Mouse (Mus musculus) liver, embryonic 14.5 days (tissue): ENCODE results near the gene Rps6. TPM values are rescaled to one million over a fixed set of nuclear protein-coding genes. Genes with fewer than 3 reads are reported as not detected.

Source experiments
- ATAC-seq: fragments of 200-750 bp; cut with Nextera tagmentation; 2 replicates; pipeline ENCODE4 v1.8.0; 2017; ENCODE audit warnings: moderate number of reproducible peaks, mild to moderate bottlenecking, moderate library complexity; ENCODE audit not compliant: insufficient read depth
- DNase-seq, 3 experiments: peaks; one replicate each; pipeline ENCODE4 v3.0.0-alpha.2; 2012 to 2013; ENCODE audit warnings: low read depth in 3 of 3, low spot score in 3 of 3
- H3K27ac ChIP-seq: fragments of 300-500 bp; sonication (generic); 2 replicates; pipeline ENCODE4 v1.5.1; 2014; ENCODE audit warnings: moderate library complexity, mild to moderate bottlenecking, control low read depth, inconsistent platforms
- H3K27me3 ChIP-seq: fragments of 300-500 bp; sonication (generic); 2 replicates; pipeline ENCODE4 v1.6.1; 2014; ENCODE audit warnings: mild to moderate bottlenecking, low read length, moderate library complexity; ENCODE audit not compliant: control insufficient read depth, insufficient read depth
- H3K36me3 ChIP-seq: fragments of 300-500 bp; sonication (generic); replicated peaks from 2 replicates; pipeline ENCODE4 v1.6.1; 2014; ENCODE audit warnings: low read depth; ENCODE audit not compliant: control insufficient read depth, insufficient read depth
- H3K4me1 ChIP-seq, 2 experiments: fragments of 200-500 bp in 1 of 2; fragments of 300-500 bp in 1 of 2; sonication (generic) in 1 of 2; replicated peaks; 2 replicates each; pipeline ENCODE4 v1.6.1; 2012 to 2014; ENCODE audit warnings: antibody characterized with exemption in 1 of 2, inconsistent platforms in 1 of 2, low read length in 1 of 2; ENCODE audit not compliant: control insufficient read depth in 2 of 2, insufficient read depth in 2 of 2
- H3K4me2 ChIP-seq: fragments of 300-500 bp; sonication (generic); 2 replicates; pipeline ENCODE4 v1.6.1; 2014; ENCODE audit warnings: low read depth, mild to moderate bottlenecking, control low read depth, moderate library complexity
- H3K4me3 ChIP-seq, 2 experiments: fragments of 200-500 bp in 1 of 2; fragments of 300-500 bp in 1 of 2; sonication (generic) in 1 of 2; 2 replicates each; pipeline ENCODE4 v1.5.1; 2012 to 2014; ENCODE audit warnings: low read depth in 2 of 2, low read length in 2 of 2, mild to moderate bottlenecking in 2 of 2, control low read depth in 1 of 2, inconsistent platforms in 1 of 2, moderate library complexity in 1 of 2; ENCODE audit not compliant: insufficient read depth in 1 of 2
- H3K9ac ChIP-seq: fragments of 300-500 bp; sonication (generic); replicated peaks from 2 replicates; pipeline ENCODE4 v1.6.1; 2014; ENCODE audit warnings: mild to moderate bottlenecking, control low read depth, moderate library complexity
- H3K9me3 ChIP-seq: fragments of 300-500 bp; sonication (generic); 2 replicates; pipeline ENCODE4 v1.6.1; 2016; ENCODE audit warnings: low read length, mixed read lengths; ENCODE audit not compliant: control insufficient read depth
- CTCF ChIP-seq: IDR thresholded peaks from 2 replicates; pipeline ENCODE4 v1.5.1; 2016; ENCODE audit warnings: antibody characterized with exemption, low read depth, control low read depth
- EP300 ChIP-seq: IDR thresholded peaks from 2 replicates; pipeline ENCODE4 v1.6.1; 2016; ENCODE audit warnings: antibody characterized with exemption, low read depth
- WGBS: fragments of 180-500 bp; shearing (Covaris S2); extraction: QIAGEN DNeasy Blood & Tissue Kit; methylation state at CpG from one replicate; pipeline ENCODE4 v1.1.7; 2014; ENCODE audit not compliant: insufficient replicate concordance; 5-methylcytosine and 5-hydroxymethylcytosine counted together
- polyA plus RNA-seq, 2 experiments: library from polyadenylated mRNA; depleted of rRNA in 1 of 2; stranded (reverse) in 1 of 2; unstranded in 1 of 2; fragments of >200 nt; fragmentation: Nextera tagmentation in 1 of 2; extraction: Ambion mirVana in 1 of 2; gene quantifications; 2 replicates each; pipeline versions ENCODE4 v1.2.1 to v1.2.3; 2012 to 2014

Rps6 gene
- polyA plus RNA-seq, 2 experiments, result 593 to 1,231 TPM

DNA sequence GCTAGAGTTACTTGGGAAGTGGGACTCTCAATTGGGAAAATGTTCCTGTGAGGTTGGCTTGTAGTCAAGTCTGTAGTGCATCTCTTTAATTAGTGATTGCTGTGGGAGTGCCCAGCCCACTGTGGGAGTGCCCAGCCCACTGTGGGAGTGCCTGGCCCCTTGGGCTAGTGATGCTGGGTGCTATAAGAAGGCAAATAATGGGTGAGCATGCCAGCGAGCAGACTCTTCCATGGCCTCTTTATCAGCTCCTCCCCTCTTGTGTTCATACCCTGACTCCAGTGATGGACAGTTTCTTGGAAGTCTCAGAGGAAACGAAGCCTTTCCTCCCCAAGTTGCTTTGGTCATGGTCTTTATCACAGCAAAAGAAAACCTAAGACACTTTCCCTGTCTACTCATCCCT, 25.2 kb upstream of the Rps6 start:
- H3K27ac ChIP-seq, result no peak overlapping the region
- H3K4me1 ChIP-seq, result peaks cover 9 to 20% of the 10 kb centered on the region in 2 experiments
- H3K4me2 ChIP-seq, result no peak overlapping the region
- H3K36me3 ChIP-seq, result no peaks in the 10 kb centered on the region
- H3K9me3 ChIP-seq, result no peaks in the 10 kb centered on the region
- no peak overlapping the region for H3K4me3 ChIP-seq
- H3K27me3 ChIP-seq, result no peaks in the 10 kb centered on the region
- no peak for DNase-seq
- no peak for ATAC-seq
- WGBS, result 36% methylated on average over 2 of the region's 2 CpGs
- TF ChIP-seq EP300 (no peak), CTCF (no peak)
- no peak overlapping the region for H3K9ac ChIP-seq

DNA sequence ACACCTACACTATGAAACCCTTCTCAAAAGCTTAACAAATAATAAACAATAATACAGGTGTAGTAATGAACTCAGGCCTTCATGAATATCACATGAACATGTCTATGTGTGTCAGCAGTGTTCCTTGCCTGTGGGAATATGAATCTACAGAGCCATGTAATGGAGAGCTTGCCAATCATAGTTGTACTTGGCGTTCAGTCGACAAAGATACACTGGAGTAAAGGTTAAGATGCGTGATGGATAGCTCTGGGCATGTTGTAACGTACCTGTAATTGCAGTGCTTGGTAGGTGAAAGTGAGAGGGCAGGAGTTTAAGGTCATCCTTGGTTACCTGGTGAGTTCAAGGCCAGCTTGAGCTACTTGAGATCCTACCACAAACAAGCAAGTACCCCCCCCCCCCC, 24.0 kb upstream of the Rps6 start:
- H3K4me2 ChIP-seq, result no peak overlapping the region
- DNase-seq, result no peak
- 72% methylated on average over 4 of the region's 4 CpGs for WGBS
- TF ChIP-seq EP300, result no peak
- no peak for TF ChIP-seq CTCF
- H3K4me3 ChIP-seq, result no peak overlapping the region
- H3K27me3 ChIP-seq, result no peaks in the 10 kb centered on the region; the same call in 1 of the 2 replicates
- H3K4me1 ChIP-seq, result peaks cover 3 to 8% of the 10 kb centered on the region in 2 experiments; a peak in 3 of 4 replicates
- H3K9ac ChIP-seq, result no peak overlapping the region
- no peak overlapping the region for H3K27ac ChIP-seq
- ATAC-seq, result no peak
- no peaks in the 10 kb centered on the region for H3K36me3 ChIP-seq
- no peaks in the 10 kb centered on the region for H3K9me3 ChIP-seq

DNA sequence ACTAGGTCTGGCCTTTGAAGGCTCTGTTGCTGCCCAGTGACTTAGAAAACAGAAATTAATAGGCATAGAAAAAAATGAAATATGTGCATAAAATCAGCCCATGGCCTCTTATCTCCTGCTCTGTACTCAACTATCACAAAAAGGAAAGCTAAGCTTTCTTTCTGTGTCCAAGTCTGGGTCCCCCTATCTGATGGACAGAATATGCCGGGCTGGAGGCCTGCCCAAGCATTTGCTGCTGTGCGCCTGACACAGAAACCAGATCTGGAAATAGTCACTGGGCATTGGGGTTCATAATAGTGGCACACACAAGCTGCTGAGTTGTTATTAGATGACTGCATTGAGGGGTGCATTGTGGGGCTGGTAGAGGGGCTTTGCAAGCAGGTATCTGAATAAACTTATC, 22.3 kb upstream of the Rps6 start:
- H3K27me3 ChIP-seq, result peaks cover 15% of the 10 kb centered on the region
- H3K4me1 ChIP-seq, result peaks cover 0 to 4% of the 10 kb centered on the region in 2 experiments; a peak in 2 of 4 replicates
- TF ChIP-seq CTCF (no peak), EP300 (no peak)
- 71% methylated on average over 2 of the region's 2 CpGs for WGBS
- DNase-seq, result no peak
- no peak overlapping the region for H3K4me3 ChIP-seq
- H3K36me3 ChIP-seq, result no peaks in the 10 kb centered on the region
- no peak for ATAC-seq
- H3K27ac ChIP-seq, result no peak overlapping the region
- no peak overlapping the region for H3K9ac ChIP-seq
- no peak overlapping the region for H3K4me2 ChIP-seq
- H3K9me3 ChIP-seq, result no peaks in the 10 kb centered on the region

DNA sequence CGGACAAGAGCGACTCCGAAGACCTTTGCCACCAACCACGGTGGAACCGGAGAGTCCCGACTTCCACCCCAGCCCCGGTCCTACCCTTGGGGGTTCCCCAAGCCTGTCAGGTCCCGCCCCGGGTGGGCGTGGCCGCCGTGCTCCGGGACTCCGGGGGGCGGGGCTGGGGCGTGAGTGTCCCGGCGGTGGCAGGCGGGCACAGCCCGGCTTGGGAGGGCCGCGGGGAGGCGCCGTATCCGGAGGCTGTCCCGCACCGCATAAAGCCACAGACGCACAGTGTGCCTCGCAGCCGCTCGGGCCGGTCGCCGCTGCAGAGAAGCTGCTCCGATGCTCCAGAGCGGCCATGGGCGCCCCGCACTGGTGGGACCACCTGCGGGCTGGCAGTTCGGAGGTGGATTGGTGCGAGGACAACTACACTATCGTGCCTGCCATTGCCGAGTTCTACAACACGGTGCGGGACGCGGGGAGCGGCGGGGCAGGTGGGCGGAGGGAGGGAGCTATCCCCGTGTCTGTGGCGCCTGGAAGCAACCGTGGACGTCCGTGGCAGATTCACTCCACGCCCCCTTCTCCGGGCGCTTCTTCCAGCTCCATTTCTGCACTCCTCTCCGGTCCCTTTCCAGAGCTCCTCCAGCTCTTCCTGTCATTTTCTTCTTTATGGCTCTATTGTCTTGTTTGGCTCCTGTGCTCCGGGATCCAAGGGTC, 17.1 kb upstream of the Rps6 start, which contains the start of gene Acer2:
Gene Acer2 (plus strand): TSS at position 251 of the 702 bp plus-strand sequence.
- ATAC-seq, result peak; percentile 89
- peak within 1 kb of the TSS; percentile 35; the same call in 1 of the 2 replicates for H3K9ac ChIP-seq
- H3K4me2 ChIP-seq, result peak within 1 kb of the TSS; percentile 65
- no peak within 1 kb of the TSS for H3K27ac ChIP-seq
- H3K36me3 ChIP-seq, result no peaks in the 10 kb centered on the region
- peak; percentile 74 to 77 (median 75) for DNase-seq
- H3K9me3 ChIP-seq, result no peaks in the 10 kb centered on the region
- peaks cover 28% of the 10 kb centered on the region for H3K27me3 ChIP-seq
- TF ChIP-seq CTCF, result peak; percentile 22; the same call in 1 of the 2 replicates
- TF ChIP-seq EP300, result no peak
- WGBS, result under 1% methylated on average over 60 of the region's 60 CpGs
- H3K4me1 ChIP-seq, result peaks cover 0 to 4% of the 10 kb centered on the region in 2 experiments; a peak in 2 of 4 replicates
- H3K4me3 ChIP-seq, result peak within 1 kb of the TSS; percentile 51 to 64

DNA sequence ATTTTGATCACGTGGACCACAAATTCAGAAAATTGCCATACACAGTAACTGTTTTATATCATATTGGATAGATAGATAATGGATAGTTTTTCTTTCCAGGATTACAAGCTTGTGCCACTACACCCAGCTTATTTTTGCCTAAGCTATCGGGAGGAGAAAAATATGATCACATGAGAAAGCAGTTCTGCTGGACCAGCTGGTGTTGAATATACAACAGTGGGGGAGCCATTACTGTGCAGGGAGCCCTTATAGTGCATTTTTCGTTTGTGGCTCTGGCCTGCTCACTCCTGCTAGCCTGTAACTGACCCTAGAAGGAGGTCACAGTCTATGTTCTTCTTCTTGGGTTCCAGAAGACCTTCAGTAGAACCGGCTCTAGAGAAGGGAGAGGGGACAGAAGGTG, 15.9 kb upstream of the Rps6 start:
- no peak for ATAC-seq
- Histone ChIP-seq H3K27ac (no peak overlapping the region), H3K4me1 (peaks cover 0 to 4% of the 10 kb centered on the region in 2 experiments; a peak in 2 of 4 replicates), H3K36me3 (no peaks in the 10 kb centered on the region), H3K9ac (no peak overlapping the region), H3K4me3 (no peak overlapping the region), H3K9me3 (no peaks in the 10 kb centered on the region), H3K4me2 (no peak overlapping the region), H3K27me3 (peaks cover 28% of the 10 kb centered on the region)
- no peak for DNase-seq
- TF ChIP-seq CTCF, result no peak
- no peak for TF ChIP-seq EP300
- 46% methylated on average over 4 of the region's 4 CpGs for WGBS
